Mouse (Mus musculus) neural tube, embryonic 11.5 days (tissue): Measurements from ENCODE around the gene C1s2. TPM values are rescaled to one million over a fixed set of nuclear protein-coding genes. Genes with fewer than 3 reads are reported as not detected.

Experiments
- ATAC-seq: fragments of 200-750 bp; cut with Nextera tagmentation; 2 replicates; pipeline ENCODE4 v1.8.0; 2017; ENCODE audit warnings: moderate number of reproducible peaks, mild to moderate bottlenecking, moderate TSS enrichment, moderate library complexity; ENCODE audit not compliant: insufficient read depth, low FRiP score, low TSS enrichment
- DNase-seq: peaks from one replicate; pipeline ENCODE4 v3.0.0-alpha.2; 2015; ENCODE audit warnings: low spot score
- H3K27ac ChIP-seq: fragments of 300-500 bp; sonication (generic); 2 replicates; pipeline ENCODE4 v1.5.1; 2014; ENCODE audit warnings: low read depth, mild to moderate bottlenecking, low read length
- H3K27me3 ChIP-seq: fragments of 300-500 bp; sonication (generic); 2 replicates; pipeline ENCODE4 v1.6.1; 2014; ENCODE audit warnings: mild to moderate bottlenecking, low read length, mixed read lengths; ENCODE audit not compliant: control insufficient read depth, insufficient read depth
- H3K36me3 ChIP-seq: fragments of 300-500 bp; sonication (generic); 2 replicates; pipeline ENCODE4 v1.6.1; 2014; ENCODE audit warnings: mild to moderate bottlenecking, low read length, moderate library complexity, mixed read lengths; ENCODE audit not compliant: control insufficient read depth, insufficient read depth
- H3K4me1 ChIP-seq: fragments of 300-500 bp; sonication (generic); 2 replicates; pipeline ENCODE4 v1.6.1; 2014; ENCODE audit warnings: low read length, mixed read lengths; ENCODE audit not compliant: control insufficient read depth, insufficient read depth
- H3K4me2 ChIP-seq: fragments of 300-500 bp; sonication (generic); 2 replicates; pipeline ENCODE4 v1.6.1; 2014; ENCODE audit warnings: low read depth, mild to moderate bottlenecking, moderate library complexity
- H3K4me3 ChIP-seq: fragments of 300-500 bp; sonication (generic); 2 replicates; pipeline ENCODE4 v1.5.1; 2014; ENCODE audit warnings: low read depth, low read length
- H3K9ac ChIP-seq: fragments of 300-500 bp; sonication (generic); 2 replicates; pipeline ENCODE4 v1.6.1; 2014; ENCODE audit warnings: mild to moderate bottlenecking, low read length
- H3K9me3 ChIP-seq: fragments of 300-500 bp; sonication (generic); 2 replicates; pipeline ENCODE4 v1.6.1; 2016; ENCODE audit warnings: low read length; ENCODE audit not compliant: control insufficient read depth
- WGBS: fragments of 180-500 bp; shearing (Covaris S2); extraction: QIAGEN DNeasy Blood & Tissue Kit; methylation state at CpG from one replicate; pipeline ENCODE4 v1.1.7; 2014; 5-methylcytosine and 5-hydroxymethylcytosine counted together
- polyA plus RNA-seq: library from polyadenylated mRNA; unstranded; fragments of >200 nt; fragmentation: Nextera tagmentation; extraction: Ambion mirVana; gene quantifications from 2 replicates; pipeline ENCODE4 v1.2.1, GENCODE M21; 2014

Gene C1s2
- polyA plus RNA-seq, 1 experiment from 2014 or later = not detected

- Histone ChIP-seq H3K9me3 (no peaks in the 10 kb centered on the region), H3K9ac (no peak overlapping the region), H3K36me3 (no peaks in the 10 kb centered on the region), H3K4me2 (no peak overlapping the region), H3K4me3 (no peak overlapping the region), H3K27ac (no peak overlapping the region), H3K4me1 (no peaks in the 10 kb centered on the region), H3K27me3 (no peaks in the 10 kb centered on the region)
- 92% methylated on average over 7 of the region's 7 CpGs for WGBS
- no peak for DNase-seq
- ATAC-seq = no peak
Measured at GRCm38 (mm10) chr6:124670281-124670900, 34.5 kb upstream of the C1s2 start.

GRCm38 (mm10) chr6:124669234-124669859 lies 33.5 kb upstream of the C1s2 start:
- Histone ChIP-seq H3K4me3 (no peak overlapping the region), H3K27ac (no peak overlapping the region), H3K9ac (no peak overlapping the region), H3K27me3 (no peaks in the 10 kb centered on the region), H3K36me3 (no peaks in the 10 kb centered on the region), H3K9me3 (no peaks in the 10 kb centered on the region), H3K4me1 (no peaks in the 10 kb centered on the region; the same call in 1 of the 2 replicates), H3K4me2 (no peak overlapping the region)
- no peak for DNase-seq
- no peak for ATAC-seq
- 80% methylated on average over 10 of the region's 11 CpGs for WGBS

- no peaks in the 10 kb centered on the region for H3K36me3 ChIP-seq
- no peaks in the 10 kb centered on the region; the same call in 1 of the 2 replicates for H3K4me1 ChIP-seq
- no peaks in the 10 kb centered on the region for H3K9me3 ChIP-seq
- H3K27ac ChIP-seq = no peak overlapping the region
- ATAC-seq (no peak), DNase-seq (no peak)
- H3K4me2 ChIP-seq = no peak overlapping the region
- H3K4me3 ChIP-seq = no peak overlapping the region
- H3K27me3 ChIP-seq = no peaks in the 10 kb centered on the region
- WGBS = 93% methylated on average over 10 of the region's 10 CpGs
- H3K9ac ChIP-seq = no peak overlapping the region
Measured at GRCm38 (mm10) chr6:124665011-124665410, 29.1 kb upstream of the C1s2 start.

- no peak for DNase-seq
- WGBS = 93% methylated on average over 7 of the region's 7 CpGs
- H3K4me3 ChIP-seq = no peak overlapping the region
- H3K36me3 ChIP-seq = no peaks in the 10 kb centered on the region
- no peak overlapping the region for H3K4me2 ChIP-seq
- no peaks in the 10 kb centered on the region for H3K9me3 ChIP-seq
- no peak for ATAC-seq
- H3K27me3 ChIP-seq = no peaks in the 10 kb centered on the region
- no peaks in the 10 kb centered on the region; the same call in 1 of the 2 replicates for H3K4me1 ChIP-seq
- H3K9ac ChIP-seq = no peak overlapping the region
- no peak overlapping the region for H3K27ac ChIP-seq
Measured at GRCm38 (mm10) chr6:124664256-124664655, 28.4 kb upstream of the C1s2 start.

GRCm38 (mm10) chr6:124663424-124663795 lies 27.5 kb upstream of the C1s2 start:
- peak overlapping the region; percentile 62 for H3K4me2 ChIP-seq
- no peaks in the 10 kb centered on the region; the same call in 1 of the 2 replicates for H3K4me1 ChIP-seq
- H3K9me3 ChIP-seq = no peaks in the 10 kb centered on the region
- no peak for DNase-seq
- no peaks in the 10 kb centered on the region for H3K36me3 ChIP-seq
- no peaks in the 10 kb centered on the region for H3K27me3 ChIP-seq
- ATAC-seq = no peak
- H3K4me3 ChIP-seq = peak overlapping the region; percentile 47
- H3K9ac ChIP-seq = peak overlapping the region; percentile 54
- no peak overlapping the region for H3K27ac ChIP-seq
- 18% methylated on average over 13 of the region's 13 CpGs for WGBS

- Histone ChIP-seq H3K9me3 (no peaks in the 10 kb centered on the region), H3K4me3 (peak within 1 kb of the TSS; percentile 47), H3K4me2 (peak within 1 kb of the TSS; percentile 62), H3K27ac (peak within 1 kb of the TSS; percentile 53; the same call in 1 of the 2 replicates), H3K36me3 (no peaks in the 10 kb centered on the region), H3K4me1 (no peaks in the 10 kb centered on the region; the same call in 1 of the 2 replicates), H3K9ac (peak within 1 kb of the TSS; percentile 58), H3K27me3 (no peaks in the 10 kb centered on the region)
- whole genome bisulfite sequencing = under 1% methylated on average over 66 of the region's 87 CpGs
- DNase-seq (peak; percentile 98), ATAC-seq (peak; percentile 97)
Measured at GRCm38 (mm10) chr6:124662477-124663423, 26.9 kb upstream of the C1s2 start, which contains the start of gene Lpcat3. Lpcat3 (plus strand) TSS chr6:124663027.

GRCm38 (mm10) chr6:124661995-124662394 lies 26.1 kb upstream of the C1s2 start:
- no peak for ATAC-seq
- 33% methylated on average over 6 of the region's 6 CpGs for WGBS
- Histone ChIP-seq H3K36me3 (no peaks in the 10 kb centered on the region), H3K9me3 (no peaks in the 10 kb centered on the region), H3K9ac (peak overlapping the region; percentile 58), H3K27me3 (no peaks in the 10 kb centered on the region), H3K4me3 (peak overlapping the region; percentile 47), H3K4me1 (no peaks in the 10 kb centered on the region; the same call in 1 of the 2 replicates), H3K4me2 (peak overlapping the region; percentile 62), H3K27ac (0 out of 2 replicates have a peak overlapping the region, but pooled peaks have one; percentile 53)
- DNase-seq = no peak

- 94% methylated on average over 4 of the region's 4 CpGs for WGBS
- Histone ChIP-seq H3K27me3 (no peaks in the 10 kb centered on the region), H3K9me3 (no peaks in the 10 kb centered on the region), H3K4me1 (no peaks in the 10 kb centered on the region; the same call in 1 of the 2 replicates), H3K4me2 (no peak overlapping the region), H3K4me3 (no peak overlapping the region), H3K27ac (no peak overlapping the region), H3K36me3 (no peaks in the 10 kb centered on the region), H3K9ac (no peak overlapping the region)
- DNase-seq (no peak), ATAC-seq (no peak)
Measured at GRCm38 (mm10) chr6:124661156-124661806, 25.4 kb upstream of the C1s2 start.
